Mouse (Mus musculus) ES-Bruce4 (cell line): ENCODE results near the gene Tmem242. TPM values are rescaled to one million over a fixed set of nuclear protein-coding genes. Genes with fewer than 3 reads are reported as not detected.

Source experiments
- H3K27ac ChIP-seq: 2 replicates; pipeline ENCODE4 v1.5.1; 2012; ENCODE audit warnings: low read length, inconsistent platforms; ENCODE audit not compliant: insufficient read depth
- H3K27me3 ChIP-seq: 2 replicates; pipeline ENCODE4 v1.6.1; 2012; ENCODE audit warnings: mild to moderate bottlenecking, low read length, inconsistent platforms; ENCODE audit not compliant: control insufficient read depth, poor library complexity, insufficient read depth, severe bottlenecking
- H3K36me3 ChIP-seq: 2 replicates; pipeline ENCODE4 v1.6.1; 2012; ENCODE audit warnings: inconsistent platforms, mild to moderate bottlenecking, low read length, moderate library complexity; ENCODE audit not compliant: control insufficient read depth, poor library complexity, insufficient read depth, severe bottlenecking
- H3K4me1 ChIP-seq: one replicate; pipeline ENCODE4 v1.8.1; 2011; ENCODE audit warnings: low read length; ENCODE audit not compliant: control insufficient read depth, insufficient read depth
- H3K4me3 ChIP-seq: 2 replicates; pipeline ENCODE4 v1.5.1; 2011; ENCODE audit warnings: low read depth, mild to moderate bottlenecking, low read length
- H3K9ac ChIP-seq: 2 replicates; pipeline ENCODE4 v1.6.1; 2012; ENCODE audit warnings: low read depth, mild to moderate bottlenecking, inconsistent platforms; ENCODE audit not compliant: poor library complexity, severe bottlenecking
- H3K9me3 ChIP-seq: replicated peaks from 2 replicates; pipeline ENCODE4 v1.6.1; 2012; ENCODE audit warnings: mild to moderate bottlenecking, low read length, inconsistent platforms; ENCODE audit not compliant: control insufficient read depth, poor library complexity, insufficient read depth, severe bottlenecking
- CTCF ChIP-seq: IDR thresholded peaks from one replicate; pipeline ENCODE4 v1.8.1; 2011; ENCODE audit warnings: low read depth, low read length
- EP300 ChIP-seq: IDR thresholded peaks from 2 replicates; pipeline ENCODE4 v1.6.1; 2011; ENCODE audit warnings: low read depth, low read length; ENCODE audit not compliant: insufficient read depth
- POLR2A ChIP-seq: IDR thresholded peaks from one replicate; pipeline ENCODE4 v1.8.1; 2011; ENCODE audit warnings: low read length; ENCODE audit not compliant: insufficient read depth
- polyA plus RNA-seq: library from polyadenylated mRNA; stranded (reverse); fragments of >200 nt; gene quantifications from 2 replicates; pipeline ENCODE4 v1.2.4, GENCODE M21; 2011; ENCODE audit warnings: low read depth; ENCODE audit not compliant: missing spikeins, insufficient read depth, insufficient read length

Tmem242 gene
- polyA plus RNA-seq, 1 experiment = 60.8 TPM

GRCm38 (mm10) chr17:5403885-5404284 is 36.2 kb downstream of the Tmem242 start:
- Histone ChIP-seq H3K27ac (no peak overlapping the region), H3K9me3 (no peaks in the 10 kb centered on the region), H3K4me3 (no peak overlapping the region), H3K36me3 (no peaks in the 10 kb centered on the region), H3K27me3 (no peaks in the 10 kb centered on the region), H3K9ac (no peak overlapping the region), H3K4me1 (peaks cover 9% of the 10 kb centered on the region)
- TF ChIP-seq POLR2A (no peak), EP300 (no peak), CTCF (no peak)

- Histone ChIP-seq H3K4me1 (peaks cover 8% of the 10 kb centered on the region), H3K4me3 (no peak overlapping the region), H3K9me3 (no peaks in the 10 kb centered on the region), H3K27ac (no peak overlapping the region), H3K9ac (no peak overlapping the region), H3K36me3 (no peaks in the 10 kb centered on the region), H3K27me3 (no peaks in the 10 kb centered on the region)
- TF ChIP-seq POLR2A (no peak), CTCF (peak; percentile 89), EP300 (peak; percentile 50; the same call in 1 of the 2 replicates)
Observed at GRCm38 (mm10) chr17:5402624-5403023, 37.4 kb downstream of the Tmem242 start.

GRCm38 (mm10) chr17:5402069-5402468 is 38.0 kb downstream of the Tmem242 start:
- no peak overlapping the region for H3K9ac ChIP-seq
- TF ChIP-seq CTCF (peak; percentile 84), POLR2A (no peak), EP300 (no peak)
- no peaks in the 10 kb centered on the region for H3K27me3 ChIP-seq
- no peak overlapping the region for H3K27ac ChIP-seq
- H3K9me3 ChIP-seq = no peaks in the 10 kb centered on the region
- no peaks in the 10 kb centered on the region for H3K36me3 ChIP-seq
- peaks cover 6% of the 10 kb centered on the region for H3K4me1 ChIP-seq
- H3K4me3 ChIP-seq = no peak overlapping the region

- no peaks in the 10 kb centered on the region for H3K27me3 ChIP-seq
- no peak overlapping the region for H3K9ac ChIP-seq
- TF ChIP-seq POLR2A = no peak
- TF ChIP-seq CTCF = no peak
- no peak for TF ChIP-seq EP300
- H3K9me3 ChIP-seq = no peaks in the 10 kb centered on the region
- H3K4me1 ChIP-seq = peaks cover 4% of the 10 kb centered on the region
- no peaks in the 10 kb centered on the region for H3K36me3 ChIP-seq
- no peak overlapping the region for H3K27ac ChIP-seq
- H3K4me3 ChIP-seq = no peak overlapping the region
Observed at GRCm38 (mm10) chr17:5401288-5401687, 38.8 kb downstream of the Tmem242 start.

GRCm38 (mm10) chr17:5400435-5401090 is 39.5 kb downstream of the Tmem242 start:
- TF ChIP-seq EP300 = no peak
- no peak for TF ChIP-seq POLR2A
- TF ChIP-seq CTCF = no peak
- no peak overlapping the region for H3K9ac ChIP-seq
- no peak overlapping the region for H3K27ac ChIP-seq
- no peaks in the 10 kb centered on the region for H3K9me3 ChIP-seq
- no peak overlapping the region for H3K4me3 ChIP-seq
- peaks cover 4% of the 10 kb centered on the region for H3K4me1 ChIP-seq
- H3K36me3 ChIP-seq = no peaks in the 10 kb centered on the region
- H3K27me3 ChIP-seq = no peaks in the 10 kb centered on the region

GRCm38 (mm10) chr17:5397148-5398007 is 42.7 kb downstream of the Tmem242 start:
- no peak overlapping the region for H3K9ac ChIP-seq
- no peak overlapping the region for H3K4me3 ChIP-seq
- H3K36me3 ChIP-seq = no peaks in the 10 kb centered on the region
- peak; percentile 96 for TF ChIP-seq CTCF
- TF ChIP-seq EP300 = no peak
- no peaks in the 10 kb centered on the region for H3K27me3 ChIP-seq
- peaks cover 4% of the 10 kb centered on the region; the same call in 1 of the 2 replicates for H3K9me3 ChIP-seq
- H3K27ac ChIP-seq = no peak overlapping the region
- peaks cover 2% of the 10 kb centered on the region for H3K4me1 ChIP-seq
